Mouse (Mus musculus) ovary, adult 18-20 months (tissue): ENCODE results near the gene Stxbp2.

Experiments
- DNase-seq: peaks from one replicate; pipeline ENCODE4 v3.0.0; 2022; ENCODE audit warnings: low spot score, mixed read lengths

The Stxbp2 gene

GRCm38 (mm10) chr8:3682435-3682834 lies 51.7 kb downstream of the Stxbp2 start:
- DNase-seq: no peak

GRCm38 (mm10) chr8:3683408-3684176 lies 52.8 kb downstream of the Stxbp2 start:
- DNase-seq: no peak

DNA sequence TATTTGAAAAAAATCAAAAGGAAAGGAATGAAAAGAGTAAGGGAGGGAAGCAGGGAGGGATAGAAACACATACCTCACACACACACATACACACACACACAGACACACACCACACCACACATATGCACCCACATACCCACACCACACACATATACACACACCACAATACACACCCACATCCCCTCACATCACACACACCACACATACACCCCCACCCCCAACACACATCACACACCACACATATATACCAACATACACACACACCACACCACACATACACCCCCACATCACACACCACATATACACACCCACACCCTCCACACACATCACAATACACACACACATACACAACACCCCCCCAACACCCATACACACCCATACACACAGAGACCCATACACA lies 53.8 kb downstream of the Stxbp2 start:
- DNase-seq: no peak

DNA sequence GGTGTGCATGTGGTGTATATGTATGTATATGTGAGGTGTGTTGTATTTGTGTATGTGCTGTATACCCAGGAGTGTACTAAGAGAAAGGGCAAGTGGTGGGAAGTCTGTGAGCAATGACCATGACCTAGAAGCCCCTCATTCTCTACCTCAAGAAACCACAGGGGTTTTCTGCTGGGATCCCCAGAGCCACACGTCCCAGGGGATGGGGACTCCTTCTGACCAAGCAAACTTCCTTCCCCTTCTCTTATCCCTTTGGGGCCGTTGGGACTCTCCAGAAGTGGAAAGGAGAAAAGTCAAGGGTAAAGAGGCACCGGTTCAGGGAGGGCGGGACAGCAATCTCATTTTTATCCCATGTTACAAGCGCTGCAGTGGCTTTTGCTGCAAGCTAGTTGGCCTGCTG lies 54.7 kb downstream of the Stxbp2 start:
- no peak for DNase-seq

- DNase-seq: no peak
Measured at GRCm38 (mm10) chr8:3687537-3687936, 56.8 kb downstream of the Stxbp2 start.

DNA sequence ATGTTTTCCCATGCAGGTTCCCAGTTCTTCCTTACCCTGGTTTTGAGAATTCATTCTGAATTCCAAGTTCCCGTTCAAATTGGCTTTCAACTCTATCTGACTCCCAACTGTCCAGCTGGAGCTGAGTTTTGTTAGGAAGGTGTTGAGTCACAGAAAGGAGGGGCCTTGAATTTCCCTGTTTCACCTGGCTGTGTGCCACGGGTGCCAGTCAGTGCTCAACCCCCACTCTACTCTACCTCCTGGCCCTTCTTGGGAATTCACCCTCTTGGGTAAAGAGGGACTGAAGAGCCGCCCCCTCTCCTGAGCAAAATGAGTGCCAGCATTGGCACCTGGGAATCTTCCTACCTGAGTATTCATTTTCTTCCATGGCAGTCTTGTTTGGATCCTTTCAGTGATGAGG lies 60.0 kb downstream of the Stxbp2 start:
- no peak for DNase-seq
